Comparison of ENCODE assay signal across 22 mouse cellular contexts in the genomic region with DNA sequence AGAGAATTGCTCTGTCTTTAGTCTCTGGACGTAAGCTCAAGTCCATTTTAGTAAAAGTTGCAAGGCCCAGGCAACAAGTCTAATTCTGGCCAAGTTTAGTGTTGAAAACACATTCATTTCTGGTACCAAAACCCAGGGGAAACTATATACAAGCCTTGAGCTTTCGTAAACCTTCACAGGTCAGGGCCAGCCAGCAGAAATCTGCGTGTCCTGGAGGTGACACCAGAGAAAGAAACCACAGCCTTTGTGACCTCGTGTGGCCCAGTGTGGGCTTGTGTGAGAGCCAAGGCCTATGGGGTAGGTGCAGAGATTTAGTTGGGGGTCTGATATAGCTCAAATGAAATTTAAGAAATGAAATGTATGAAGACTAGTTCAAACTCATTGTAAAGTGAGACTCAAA.
A peak's percentile ranks its signal among the peaks of the same experiment; 100 is the strongest.
DNase-seq lines count a peak whose midpoint lies in the region; ATAC-seq and TF ChIP-seq lines count a peak whose summit lies in the region.
"Had no signal": no experiment of that assay in that cellular context is flagged by ENCODE, and none has a peak within 500 bp of the region (broad histone marks: within the 10 kb centered on the region; RNA-seq: fewer than 3 reads in every experiment).

No protein-coding gene starts in this region.

- no peak overlapping the region for H3K9ac ChIP-seq in forebrain, embryonic 11.5 days (ENCODE audit: low read length)
- H3K9ac ChIP-seq in forebrain, embryonic 12.5 days, result no peak overlapping the region
- H3K9ac ChIP-seq in lung, postnatal 0 days (replicated peaks; ENCODE audit: low read depth), result no peak overlapping the region
- H3K9ac ChIP-seq: embryonic facial prominence, embryonic 15.5 days; hindbrain, embryonic 12.5 days; limb, embryonic 15.5 days; liver, postnatal 0 days had no signal

- no peak for ATAC-seq in forebrain, embryonic 11.5 days (replicated peaks; ENCODE audit: low FRiP score)
- no peak for ATAC-seq in forebrain, embryonic 12.5 days (ENCODE audit: low FRiP score)
- ATAC-seq in lung, postnatal 0 days, result no peak
- ATAC-seq: liver, postnatal 0 days had no signal

- no peak overlapping the region for H3K4me2 ChIP-seq in forebrain, embryonic 11.5 days (ENCODE audit: low read depth, low read length, severe bottlenecking)
- no peak overlapping the region for H3K4me2 ChIP-seq in forebrain, embryonic 12.5 days
- no peak overlapping the region for H3K4me2 ChIP-seq in lung, postnatal 0 days (replicated peaks; ENCODE audit: low read depth, low read length)
- H3K4me2 ChIP-seq: embryonic facial prominence, embryonic 15.5 days; hindbrain, embryonic 12.5 days; limb, embryonic 15.5 days had no signal

- TF ChIP-seq CTCF in lung, postnatal 0 days (IDR thresholded peaks at IDR 0.05), result no peak
- TF ChIP-seq CTCF in embryonic fibroblast, embryonic 13.5 days (IDR thresholded peaks at IDR 0.05; ENCODE audit: borderline replicate concordance, insufficient read depth, low read length), result no peak

- H3K36me3 ChIP-seq in forebrain, embryonic 11.5 days (ENCODE audit: control insufficient read depth, insufficient read depth, low read length), result no peaks in the 10 kb centered on the region
- H3K36me3 ChIP-seq in forebrain, embryonic 12.5 days (replicated peaks), result no peaks in the 10 kb centered on the region
- no peaks in the 10 kb centered on the region for H3K36me3 ChIP-seq in lung, postnatal 0 days (ENCODE audit: insufficient read depth, low read length)
- H3K36me3 ChIP-seq: embryonic facial prominence, embryonic 15.5 days; forebrain, embryonic 10.5 days; G1E; hindbrain, embryonic 12.5 days; limb, embryonic 15.5 days had no signal

- DNase-seq in forebrain, embryonic 11.5 days (ENCODE audit: low spot score), result peak; percentile 10
- no peak for DNase-seq in lung, postnatal 0 days (ENCODE audit: low spot score)
- no peak for DNase-seq in lung, adult 18-20 months
- DNase-seq in NIH3T3 (ENCODE audit: low read depth), result peak; percentile 36
- no peak for DNase-seq in ovary, adult 18-20 months (ENCODE audit: low spot score)
- no peak for DNase-seq in spleen, postnatal 14 days (ENCODE audit: low spot score in 2 of 2)
- DNase-seq: cerebellum, adult 11 months; cerebellum, postnatal 14 days; embryo, embryonic 11 days; kidney, adult 18-20 months; layer of hippocampus, postnatal 36 days; liver, postnatal 0 days; midbrain, embryonic 14.5 days had no signal

- no peak for TF ChIP-seq EP300 in lung, postnatal 0 days (IDR thresholded peaks at IDR 0.05)

- H3K4me1 ChIP-seq in forebrain, embryonic 11.5 days (replicated peaks; ENCODE audit: control insufficient read depth, insufficient read depth, low read length), result no peaks in the 10 kb centered on the region
- no peaks in the 10 kb centered on the region for H3K4me1 ChIP-seq in forebrain, embryonic 12.5 days
- H3K4me1 ChIP-seq in lung, postnatal 0 days (ENCODE audit: insufficient read depth, low read depth, low read length), result no peaks in the 10 kb centered on the region
- H3K4me1 ChIP-seq in embryonic fibroblast, embryonic 13.5 days (ENCODE audit: control insufficient read depth, insufficient read depth, low read length), result 0 out of 2 replicates have a peak, but pooled peaks cover 6% of the 10 kb centered on the region
- H3K4me1 ChIP-seq: embryonic facial prominence, embryonic 15.5 days; forebrain, embryonic 10.5 days; hindbrain, embryonic 12.5 days had no signal

- no peaks in the 10 kb centered on the region for H3K27me3 ChIP-seq in forebrain, embryonic 11.5 days (ENCODE audit: control insufficient read depth, insufficient read depth, low read length)
- H3K27me3 ChIP-seq in forebrain, embryonic 12.5 days, result no peaks in the 10 kb centered on the region
- no peaks in the 10 kb centered on the region for H3K27me3 ChIP-seq in lung, postnatal 0 days (replicated peaks; ENCODE audit: insufficient read depth, low read length)
- H3K27me3 ChIP-seq: embryonic facial prominence, embryonic 15.5 days; hindbrain, embryonic 12.5 days; limb, embryonic 15.5 days had no signal

- WGBS in forebrain, embryonic 11.5 days, result 88% methylated on average over 4 of the region's 4 CpGs
- 93% methylated on average over 4 of the region's 4 CpGs for WGBS in forebrain, embryonic 12.5 days
- 74% methylated on average over 4 of the region's 4 CpGs for WGBS in lung, postnatal 0 days

- TF ChIP-seq POLR2A in embryonic fibroblast, embryonic 13.5 days (IDR thresholded peaks at IDR 0.05; ENCODE audit: low read depth, low read length), result no peak

- H3K27ac ChIP-seq in forebrain, embryonic 11.5 days (ENCODE audit: low read depth, low read length), result no peak overlapping the region
- no peak overlapping the region for H3K27ac ChIP-seq in forebrain, embryonic 12.5 days
- H3K27ac ChIP-seq in lung, postnatal 0 days (ENCODE audit: low read length), result peak overlapping the region; percentile 7; the same call in 1 of the 2 replicates
- H3K27ac ChIP-seq in embryonic fibroblast, embryonic 13.5 days (ENCODE audit: insufficient read depth, low read length), result peak overlapping the region; percentile 75
- H3K27ac ChIP-seq: forebrain, embryonic 10.5 days; hindbrain, embryonic 12.5 days; kidney, postnatal 0 days; layer of hippocampus, adult 2 months had no signal

- H3K9me3 ChIP-seq in forebrain, embryonic 11.5 days (ENCODE audit: control insufficient read depth, low read length), result no peaks in the 10 kb centered on the region; the same call in 1 of the 2 replicates
- H3K9me3 ChIP-seq in forebrain, embryonic 12.5 days, result peaks cover 5% of the 10 kb centered on the region; the same call in 1 of the 2 replicates
- H3K9me3 ChIP-seq in lung, postnatal 0 days (ENCODE audit: low read length), result no peaks in the 10 kb centered on the region
- H3K9me3 ChIP-seq: embryonic facial prominence, embryonic 15.5 days; limb, embryonic 15.5 days had no signal

- H3K4me3 ChIP-seq in forebrain, embryonic 11.5 days (ENCODE audit: low read depth, low read length), result no peak overlapping the region
- no peak overlapping the region for H3K4me3 ChIP-seq in forebrain, embryonic 12.5 days (replicated peaks)
- H3K4me3 ChIP-seq in lung, postnatal 0 days (ENCODE audit: low read depth, low read length), result no peak overlapping the region
- no peak overlapping the region for H3K4me3 ChIP-seq in embryonic fibroblast, embryonic 13.5 days (ENCODE audit: insufficient read depth, low read length)
- H3K4me3 ChIP-seq: embryonic facial prominence, embryonic 15.5 days; forebrain, embryonic 10.5 days; hindbrain, embryonic 12.5 days; layer of hippocampus, adult 2 months; limb, embryonic 15.5 days had no signal

Comparison
In these comparisons a context has a peak if more than half of its experiments do, and no peak if none do; other contexts are left out.
1. DNase-seq: peak in forebrain, embryonic 11.5 days (single experiment) and NIH3T3 (single experiment); none in lung, postnatal 0 days (single experiment), lung, adult 18-20 months (0 of 2), ovary, adult 18-20 months (single experiment) and spleen, postnatal 14 days (0 of 2).
2. H3K27ac ChIP-seq: peak in lung, postnatal 0 days (single experiment) and embryonic fibroblast, embryonic 13.5 days (single experiment); none in forebrain, embryonic 11.5 days (single experiment) and forebrain, embryonic 12.5 days (single experiment).